Mouse (Mus musculus): Measurements from ENCODE around the gene Sema3d. TPM values are rescaled to one million over a fixed set of nuclear protein-coding genes. Genes with fewer than 3 reads are reported as not detected.
A peak's percentile ranks its signal among the peaks of the same experiment; 100 is the strongest.

The Sema3d gene
- polyA plus RNA-seq, 1 experiment from 2014 or later, result 8.5 TPM

DNA sequence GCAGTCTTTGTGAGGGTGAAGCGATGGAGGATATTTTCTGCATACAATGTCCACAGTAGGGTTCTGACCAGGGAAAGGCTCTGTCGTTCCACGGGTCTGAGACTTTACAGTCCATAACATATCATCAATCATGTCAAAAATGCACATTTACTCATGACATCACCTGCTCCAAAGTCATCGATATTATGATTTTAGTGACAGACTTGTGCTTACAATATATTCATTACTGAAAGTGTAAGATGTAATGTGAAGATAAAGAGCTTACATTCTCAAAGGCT is 92.4 kb downstream of the Sema3d start:
- Histone ChIP-seq H3K36me3 (ENCODE audit: control insufficient read depth, insufficient read depth) (no peaks in the 10 kb centered on the region), H3K27me3 (ENCODE audit: control insufficient read depth, insufficient read depth, low read length) (no peaks in the 10 kb centered on the region), H3K9me3 (replicated peaks; ENCODE audit: control insufficient read depth, low read length) (0 out of 2 replicates have a peak, but pooled peaks cover 2% of the 10 kb centered on the region), H3K27ac (ENCODE audit: low read length) (no peak overlapping the region), H3K9ac (ENCODE audit: low read length) (no peak overlapping the region), H3K4me3 (ENCODE audit: low read length) (no peak overlapping the region), H3K4me2 (ENCODE audit: low read depth, low read length) (no peak overlapping the region), H3K4me1 (ENCODE audit: control insufficient read depth, insufficient read depth, low read length) (no peaks in the 10 kb centered on the region; the same call in 1 of the 2 replicates)
- no peak for ATAC-seq (replicated peaks; ENCODE audit: extremely low read depth, insufficient read depth, low FRiP score)
- WGBS, result 83% methylated on average over 4 of the region's 4 CpGs

DNA sequence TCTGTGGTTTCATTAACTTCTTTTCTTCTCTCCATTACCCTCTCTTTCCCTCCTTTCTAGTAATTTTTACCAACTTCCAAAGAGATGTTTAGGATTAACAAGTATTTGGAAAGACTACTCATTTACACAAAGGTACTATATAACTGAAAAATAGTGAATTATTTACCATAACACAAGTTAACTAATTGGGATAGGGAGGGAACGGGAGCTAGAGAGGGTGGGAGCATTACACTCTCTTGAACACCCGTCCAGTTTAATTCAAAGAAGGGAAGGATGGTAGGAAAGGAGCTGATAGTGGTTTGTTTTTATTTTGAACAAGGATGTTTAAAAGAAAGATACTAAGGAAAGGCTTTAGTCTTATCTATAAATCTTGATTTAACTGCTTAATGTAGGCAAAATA is 104.7 kb downstream of the Sema3d start:
- no peaks in the 10 kb centered on the region for H3K36me3 ChIP-seq (ENCODE audit: control insufficient read depth, insufficient read depth)
- 77% methylated on average over 2 of the region's 2 CpGs for WGBS

DNA sequence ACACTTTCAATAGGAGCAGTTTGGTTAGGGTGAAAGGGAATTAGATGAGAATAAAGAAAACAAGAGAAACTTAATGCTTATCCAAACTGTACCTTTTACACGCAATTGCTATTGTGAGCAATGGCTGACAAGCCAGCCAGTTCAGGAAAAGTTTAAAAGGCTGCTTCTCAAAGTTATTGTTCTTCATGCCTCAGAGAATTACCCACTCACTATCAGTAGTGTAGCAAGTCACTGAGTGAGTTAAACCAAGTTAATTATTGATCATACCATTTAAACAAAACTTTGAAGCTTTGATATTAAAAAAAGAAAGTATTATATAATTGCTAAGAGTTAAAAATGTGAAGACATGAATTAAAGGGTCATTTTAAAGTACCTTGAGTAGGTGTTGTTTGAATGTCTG is 108.5 kb downstream of the Sema3d start:
- Histone ChIP-seq H3K9ac (ENCODE audit: low read length) (no peak overlapping the region), H3K27me3 (ENCODE audit: control insufficient read depth, insufficient read depth, low read length) (no peaks in the 10 kb centered on the region), H3K9me3 (replicated peaks; ENCODE audit: control insufficient read depth, low read length) (no peaks in the 10 kb centered on the region), H3K4me1 (ENCODE audit: control insufficient read depth, insufficient read depth, low read length) (no peaks in the 10 kb centered on the region; the same call in 1 of the 2 replicates), H3K4me3 (ENCODE audit: low read length) (no peak overlapping the region), H3K4me2 (ENCODE audit: low read depth, low read length) (no peak overlapping the region), H3K27ac (ENCODE audit: low read length) (no peak overlapping the region), H3K36me3 (ENCODE audit: control insufficient read depth, insufficient read depth) (no peaks in the 10 kb centered on the region)
- WGBS, result 76% methylated on average over 1 of the region's 1 CpGs
- ATAC-seq (replicated peaks; ENCODE audit: extremely low read depth, insufficient read depth, low FRiP score), result no peak

More for the DNA sequence above, 104.7 kb downstream of the Sema3d start:
- Histone ChIP-seq H3K9me3 (replicated peaks; ENCODE audit: control insufficient read depth, low read length) (no peaks in the 10 kb centered on the region), H3K4me2 (ENCODE audit: low read depth, low read length) (no peak overlapping the region), H3K9ac (ENCODE audit: low read length) (no peak overlapping the region), H3K4me3 (ENCODE audit: low read length) (no peak overlapping the region), H3K27me3 (ENCODE audit: control insufficient read depth, insufficient read depth, low read length) (no peaks in the 10 kb centered on the region), H3K4me1 (ENCODE audit: control insufficient read depth, insufficient read depth, low read length) (no peaks in the 10 kb centered on the region), H3K27ac (ENCODE audit: low read length) (no peak overlapping the region)
- no peak for ATAC-seq (replicated peaks; ENCODE audit: extremely low read depth, insufficient read depth, low FRiP score)

DNA sequence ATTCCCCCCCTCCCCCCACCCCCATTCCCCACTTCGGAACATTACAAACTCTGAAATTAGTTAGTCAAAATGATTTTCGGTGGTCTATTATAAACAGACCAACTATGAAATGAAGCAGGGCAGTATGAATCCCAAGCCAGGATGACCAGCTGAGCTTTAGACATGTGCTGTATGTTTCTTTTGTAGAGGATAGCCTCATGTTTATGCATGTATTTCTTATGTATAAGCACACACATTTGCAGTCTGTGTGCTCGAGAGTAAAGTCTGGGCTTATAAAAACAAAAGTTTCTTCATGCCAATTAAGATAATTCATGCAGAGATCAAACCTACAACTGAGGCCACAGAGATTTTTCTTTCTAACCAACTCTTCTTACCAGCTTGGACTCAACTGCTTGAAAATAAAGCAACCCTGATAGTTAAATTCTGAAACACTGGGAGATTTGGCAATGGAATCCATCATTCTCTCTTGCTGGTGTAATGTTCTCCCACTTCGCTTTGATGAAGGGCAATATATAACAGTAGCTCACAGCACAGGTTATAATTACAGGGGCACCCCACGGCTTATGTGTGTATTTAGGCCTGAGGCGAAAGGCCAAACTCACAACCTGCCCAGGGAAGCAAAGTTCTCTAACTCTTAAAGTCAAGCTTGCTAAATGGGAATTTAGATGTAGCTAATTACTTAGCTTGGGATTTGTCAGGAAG is 115.2 kb downstream of the Sema3d start:
- no peaks in the 10 kb centered on the region for H3K27me3 ChIP-seq (ENCODE audit: control insufficient read depth, insufficient read depth, low read length)

DNA sequence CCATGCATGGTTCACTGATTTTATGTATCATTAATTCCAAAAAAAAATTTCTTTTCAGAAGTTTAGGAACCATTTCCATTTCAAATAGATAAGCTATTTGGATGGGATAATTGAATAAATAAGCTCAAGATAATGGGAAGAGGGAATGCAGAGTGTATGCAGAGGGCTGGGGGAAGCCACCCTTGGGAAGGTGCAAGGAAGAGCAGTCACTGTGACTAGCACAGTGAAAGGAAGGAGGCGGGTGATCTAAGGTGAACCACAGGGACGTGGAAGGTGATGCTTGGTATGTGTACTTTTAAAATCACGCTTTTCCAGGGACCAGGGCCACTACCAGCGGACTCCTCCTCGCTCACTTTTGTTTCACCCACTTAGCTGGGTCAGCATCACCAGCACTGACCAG is 115.9 kb downstream of the Sema3d start:
- H3K4me1 ChIP-seq (ENCODE audit: control insufficient read depth, insufficient read depth, low read length), result peaks cover 22% of the 10 kb centered on the region
- H3K4me2 ChIP-seq (ENCODE audit: low read depth, low read length), result no peak overlapping the region
- H3K4me3 ChIP-seq (ENCODE audit: low read length), result no peak overlapping the region
- no peaks in the 10 kb centered on the region for H3K36me3 ChIP-seq (ENCODE audit: control insufficient read depth, insufficient read depth)
- WGBS, result 83% methylated on average over 5 of the region's 5 CpGs
- no peak overlapping the region for H3K9ac ChIP-seq (ENCODE audit: low read length)
- H3K27me3 ChIP-seq (ENCODE audit: control insufficient read depth, insufficient read depth, low read length), result no peaks in the 10 kb centered on the region
- ATAC-seq (replicated peaks; ENCODE audit: extremely low read depth, insufficient read depth, low FRiP score), result no peak
- H3K9me3 ChIP-seq (replicated peaks; ENCODE audit: control insufficient read depth, low read length), result no peaks in the 10 kb centered on the region
- peak overlapping the region; percentile 89 for H3K27ac ChIP-seq (ENCODE audit: low read length)

More for the DNA sequence above, 115.2 kb downstream of the Sema3d start:
- Histone ChIP-seq H3K9ac (ENCODE audit: low read length) (no peak overlapping the region), H3K4me2 (ENCODE audit: low read depth, low read length) (no peak overlapping the region), H3K9me3 (replicated peaks; ENCODE audit: control insufficient read depth, low read length) (no peaks in the 10 kb centered on the region), H3K27ac (ENCODE audit: low read length) (no peak overlapping the region), H3K4me3 (ENCODE audit: low read length) (no peak overlapping the region), H3K36me3 (ENCODE audit: control insufficient read depth, insufficient read depth) (no peaks in the 10 kb centered on the region), H3K4me1 (ENCODE audit: control insufficient read depth, insufficient read depth, low read length) (peaks cover 22% of the 10 kb centered on the region)
- ATAC-seq (replicated peaks; ENCODE audit: extremely low read depth, insufficient read depth, low FRiP score), result no peak
- WGBS, result 83% methylated on average over 6 of the region's 6 CpGs

DNA sequence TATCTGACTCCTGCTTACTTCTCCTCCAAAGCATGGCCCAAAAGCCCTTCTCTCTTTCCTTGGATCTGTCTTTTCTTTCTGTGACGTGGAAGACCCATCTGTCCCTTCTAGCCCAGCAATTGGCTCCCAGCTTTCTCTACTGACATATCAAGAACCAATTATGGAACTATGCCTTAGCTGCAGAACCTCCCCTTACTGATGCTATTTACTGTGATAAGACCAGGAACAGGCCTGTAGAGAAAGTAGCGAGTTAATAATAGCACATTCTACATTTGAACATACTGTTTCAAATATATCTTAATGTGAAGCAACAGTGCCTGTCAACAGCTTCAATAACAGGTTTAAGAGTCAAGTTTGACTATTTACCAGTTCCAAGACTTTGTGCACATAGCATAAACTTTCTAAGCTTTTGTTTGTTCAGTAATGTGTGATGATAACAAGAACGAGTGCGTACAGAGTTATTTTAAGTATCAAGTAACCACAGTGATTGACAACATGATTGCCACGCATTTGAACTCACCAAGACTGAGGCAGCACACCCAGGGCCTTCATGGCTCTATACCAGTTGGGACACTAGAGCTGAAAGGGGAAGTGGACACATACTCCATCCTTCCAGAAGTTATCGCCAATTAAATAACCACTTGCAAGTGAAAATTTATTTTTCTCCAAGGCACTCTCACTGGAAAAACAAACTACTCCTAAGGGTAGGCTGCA is 116.8 kb downstream of the Sema3d start:
- 35% methylated on average over 6 of the region's 6 CpGs for WGBS
- peak overlapping the region; percentile 89 for H3K27ac ChIP-seq (ENCODE audit: low read length)
- no peaks in the 10 kb centered on the region for H3K9me3 ChIP-seq (replicated peaks; ENCODE audit: control insufficient read depth, low read length)
- H3K27me3 ChIP-seq (ENCODE audit: control insufficient read depth, insufficient read depth, low read length), result no peaks in the 10 kb centered on the region
- H3K36me3 ChIP-seq (ENCODE audit: control insufficient read depth, insufficient read depth), result no peaks in the 10 kb centered on the region
- no peak overlapping the region for H3K9ac ChIP-seq (ENCODE audit: low read length)
- H3K4me2 ChIP-seq (ENCODE audit: low read depth, low read length), result peak overlapping the region; percentile 16; the same call in 1 of the 2 replicates
- ATAC-seq (replicated peaks; ENCODE audit: extremely low read depth, insufficient read depth, low FRiP score), result peak; percentile 89
- peaks cover 22% of the 10 kb centered on the region for H3K4me1 ChIP-seq (ENCODE audit: control insufficient read depth, insufficient read depth, low read length)
- H3K4me3 ChIP-seq (ENCODE audit: low read length), result no peak overlapping the region

DNA sequence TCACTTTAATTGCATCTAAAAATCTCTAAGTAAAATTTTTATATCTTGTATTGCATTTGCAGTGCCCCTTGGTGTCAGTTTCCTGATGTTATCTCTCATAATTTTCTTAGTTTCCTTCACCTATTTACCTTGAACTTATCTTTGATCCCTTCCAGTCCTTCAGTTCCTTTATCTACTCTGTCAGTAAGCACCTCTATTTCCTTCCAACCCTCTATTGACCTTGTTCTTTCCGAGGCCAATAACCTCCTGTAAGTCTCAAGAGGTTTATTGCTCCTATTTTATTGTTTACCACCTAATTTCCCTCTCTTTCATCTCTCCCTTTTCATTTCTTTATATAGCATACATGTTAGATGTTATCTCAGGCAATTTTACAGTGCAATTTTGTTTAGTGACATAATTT is 129.3 kb downstream of the Sema3d start:
- Histone ChIP-seq H3K27me3 (ENCODE audit: control insufficient read depth, insufficient read depth, low read length) (no peaks in the 10 kb centered on the region), H3K4me3 (ENCODE audit: low read length) (no peak overlapping the region), H3K36me3 (ENCODE audit: control insufficient read depth, insufficient read depth) (no peaks in the 10 kb centered on the region), H3K4me2 (ENCODE audit: low read depth, low read length) (no peak overlapping the region), H3K27ac (ENCODE audit: low read length) (no peak overlapping the region), H3K9ac (ENCODE audit: low read length) (no peak overlapping the region), H3K4me1 (ENCODE audit: control insufficient read depth, insufficient read depth, low read length) (peaks cover 6% of the 10 kb centered on the region), H3K9me3 (replicated peaks; ENCODE audit: control insufficient read depth, low read length) (no peaks in the 10 kb centered on the region)
- 41% methylated on average over 1 of the region's 1 CpGs for WGBS
- ATAC-seq (replicated peaks; ENCODE audit: extremely low read depth, insufficient read depth, low FRiP score), result no peak

DNA sequence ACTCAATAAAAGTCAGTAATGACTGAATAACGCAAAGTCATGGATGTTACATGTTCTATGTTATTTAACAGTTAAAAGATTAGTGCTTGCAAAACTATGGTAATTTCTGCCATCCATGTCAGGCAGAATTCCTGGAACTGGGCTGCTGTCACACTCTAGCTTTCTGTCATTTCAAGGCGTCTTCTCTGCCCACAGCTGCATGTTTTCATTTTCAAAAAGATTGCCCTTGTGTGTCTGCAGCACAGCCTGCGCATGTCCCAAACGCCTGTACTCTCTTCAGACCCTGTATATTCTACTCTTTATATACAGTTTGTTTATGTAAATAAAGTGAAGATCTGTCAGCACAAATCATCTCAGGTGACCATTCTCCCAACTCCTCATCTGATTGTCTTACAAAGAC is 132.1 kb downstream of the Sema3d start:
- Histone ChIP-seq H3K4me3 (ENCODE audit: low read length) (no peak overlapping the region), H3K4me2 (ENCODE audit: low read depth, low read length) (no peak overlapping the region), H3K9ac (ENCODE audit: low read length) (no peak overlapping the region), H3K36me3 (ENCODE audit: control insufficient read depth, insufficient read depth) (no peaks in the 10 kb centered on the region), H3K4me1 (ENCODE audit: control insufficient read depth, insufficient read depth, low read length) (no peaks in the 10 kb centered on the region), H3K9me3 (replicated peaks; ENCODE audit: control insufficient read depth, low read length) (no peaks in the 10 kb centered on the region), H3K27me3 (ENCODE audit: control insufficient read depth, insufficient read depth, low read length) (no peaks in the 10 kb centered on the region), H3K27ac (ENCODE audit: low read length) (no peak overlapping the region)
- no peak for ATAC-seq (replicated peaks; ENCODE audit: extremely low read depth, insufficient read depth, low FRiP score)
- 84% methylated on average over 4 of the region's 4 CpGs for WGBS

DNA sequence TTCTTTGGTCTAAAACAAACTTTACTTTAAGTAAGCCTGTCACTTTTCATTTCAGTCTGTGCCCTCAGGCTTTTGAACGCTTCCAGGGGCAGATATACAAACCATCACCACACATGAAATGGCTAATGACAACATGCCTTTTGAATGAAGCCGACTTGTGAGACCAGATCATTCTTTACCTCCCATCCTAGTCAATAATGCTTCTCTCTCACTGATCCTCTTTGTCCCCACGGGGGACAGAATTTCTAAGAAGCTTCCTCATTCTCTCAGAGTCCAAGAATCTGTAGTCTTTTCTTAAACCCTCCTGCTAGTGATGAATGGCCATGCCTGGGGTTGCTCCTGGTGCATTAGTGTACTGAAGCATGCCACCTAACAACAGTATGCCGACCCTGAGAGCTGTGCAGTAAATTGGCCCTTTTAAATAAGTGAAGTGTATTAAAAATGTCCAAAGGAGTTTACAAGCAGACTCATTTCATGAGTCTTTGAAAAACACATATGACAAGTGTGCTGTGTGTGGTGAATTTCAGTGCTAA is 142.1 kb downstream of the Sema3d start:
- Histone ChIP-seq H3K27me3 (ENCODE audit: control insufficient read depth, insufficient read depth, low read length) (no peaks in the 10 kb centered on the region), H3K4me1 (ENCODE audit: control insufficient read depth, insufficient read depth, low read length) (no peaks in the 10 kb centered on the region), H3K9ac (ENCODE audit: low read length) (no peak overlapping the region), H3K27ac (ENCODE audit: low read length) (no peak overlapping the region), H3K4me2 (ENCODE audit: low read depth, low read length) (no peak overlapping the region), H3K36me3 (ENCODE audit: control insufficient read depth, insufficient read depth) (no peaks in the 10 kb centered on the region), H3K4me3 (ENCODE audit: low read length) (no peak overlapping the region), H3K9me3 (replicated peaks; ENCODE audit: control insufficient read depth, low read length) (no peaks in the 10 kb centered on the region)
- no peak for ATAC-seq (replicated peaks; ENCODE audit: extremely low read depth, insufficient read depth, low FRiP score)
- 65% methylated on average over 4 of the region's 4 CpGs for WGBS
